Mouse (Mus musculus): ENCODE measurements around the gene Tespa1. TPM values are rescaled to one million over a fixed set of nuclear protein-coding genes. Genes with fewer than 3 reads are reported as not detected.

Tespa1 gene
- polyA plus RNA-seq, 1 experiment from 2014 or later = not detected

DNA sequence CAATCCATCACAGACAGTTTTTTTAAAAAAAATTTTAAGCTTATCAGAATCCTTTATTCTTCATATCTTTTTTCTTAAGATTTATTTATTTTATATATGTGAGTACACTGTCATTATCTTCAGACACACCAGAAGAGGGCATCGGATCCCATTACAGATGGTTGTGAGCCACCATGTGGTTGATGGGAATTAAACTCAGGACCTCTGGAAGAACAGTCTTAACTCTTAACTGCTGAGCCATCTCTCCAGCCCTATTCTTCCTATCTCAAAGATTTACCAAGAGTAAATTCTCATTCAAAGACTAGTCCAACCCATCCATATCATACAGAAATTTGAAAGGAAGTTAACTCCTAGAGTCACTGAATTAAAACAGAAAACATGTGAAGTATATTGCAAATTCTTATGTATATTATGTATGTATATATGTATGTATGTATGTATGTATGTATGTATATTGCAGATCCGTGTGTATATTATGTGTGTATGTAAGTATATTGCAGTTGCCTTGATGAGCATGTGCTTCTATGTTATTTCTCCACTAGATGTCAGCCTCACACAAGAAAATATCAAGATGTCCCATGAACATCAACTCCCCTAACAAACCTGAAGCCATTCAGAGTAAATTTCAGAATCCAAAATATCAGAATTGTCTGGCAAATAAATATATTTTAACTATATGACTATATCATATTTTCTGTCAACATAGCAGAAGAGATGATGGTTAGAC lies 40.9 kb downstream of the Tespa1 start:
- Histone ChIP-seq H3K9me3 (ENCODE audit: control insufficient read depth, low read length) (no peaks in the 10 kb centered on the region), H3K36me3 (ENCODE audit: control insufficient read depth, insufficient read depth, low read length) (no peaks in the 10 kb centered on the region), H3K4me1 (ENCODE audit: control insufficient read depth in 2 of 2, insufficient read depth in 2 of 2, low read length in 2 of 2) (no peaks in the 10 kb centered on the region), H3K4me2 (ENCODE audit: low read length) (no peak overlapping the region), H3K27me3 (ENCODE audit: control insufficient read depth, insufficient read depth, low read length) (no peaks in the 10 kb centered on the region), H3K27ac (replicated peaks in 1 of 2; ENCODE audit: control insufficient read depth in 1 of 2, insufficient read depth in 1 of 2, low read depth in 2 of 2, low read length in 2 of 2) (no peak overlapping the region), H3K4me3 (ENCODE audit: control insufficient read depth in 1 of 2, insufficient read depth in 1 of 2, low read depth in 1 of 2, low read length in 2 of 2) (no peak overlapping the region), H3K9ac (ENCODE audit: low read length) (no peak overlapping the region)
- WGBS = 51% methylated on average over 2 of the region's 2 CpGs
- no peak for ATAC-seq (ENCODE audit: insufficient number of reproducible peaks, insufficient read depth, low FRiP score, low read depth)

DNA sequence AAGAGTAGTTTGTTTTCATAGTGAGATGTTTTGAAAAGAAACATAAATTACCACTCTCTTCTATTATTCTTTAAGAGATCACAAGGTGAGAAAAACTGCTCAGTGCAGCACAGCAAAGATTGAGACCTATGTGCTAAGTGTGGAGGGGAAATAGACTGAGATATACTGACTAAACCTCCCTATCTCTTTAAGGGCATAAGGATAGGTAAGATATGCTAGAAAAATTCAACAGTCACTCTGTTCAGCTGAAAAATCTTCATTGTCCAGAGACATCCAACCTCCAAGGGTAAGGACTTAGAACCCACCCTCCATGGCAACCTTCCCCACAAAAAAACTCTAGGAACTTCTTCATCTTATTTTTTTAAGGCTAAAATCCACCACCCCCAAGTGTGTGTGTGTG lies 42.1 kb downstream of the Tespa1 start:
- no peaks in the 10 kb centered on the region for H3K36me3 ChIP-seq (ENCODE audit: control insufficient read depth, insufficient read depth, low read length)
- no peaks in the 10 kb centered on the region for H3K4me1 ChIP-seq (ENCODE audit: control insufficient read depth in 2 of 2, insufficient read depth in 2 of 2, low read length in 2 of 2)
- no peaks in the 10 kb centered on the region for H3K9me3 ChIP-seq (ENCODE audit: control insufficient read depth, low read length)
- H3K27ac ChIP-seq (replicated peaks in 1 of 2; ENCODE audit: control insufficient read depth in 1 of 2, insufficient read depth in 1 of 2, low read depth in 2 of 2, low read length in 2 of 2) = no peak overlapping the region
- no peak overlapping the region for H3K9ac ChIP-seq (ENCODE audit: low read length)
- no peaks in the 10 kb centered on the region for H3K27me3 ChIP-seq (ENCODE audit: control insufficient read depth, insufficient read depth, low read length)
- no peak overlapping the region for H3K4me2 ChIP-seq (ENCODE audit: low read length)
- ATAC-seq (ENCODE audit: insufficient number of reproducible peaks, insufficient read depth, low FRiP score, low read depth) = no peak
- no peak overlapping the region for H3K4me3 ChIP-seq (ENCODE audit: control insufficient read depth in 1 of 2, insufficient read depth in 1 of 2, low read depth in 1 of 2, low read length in 2 of 2)

DNA sequence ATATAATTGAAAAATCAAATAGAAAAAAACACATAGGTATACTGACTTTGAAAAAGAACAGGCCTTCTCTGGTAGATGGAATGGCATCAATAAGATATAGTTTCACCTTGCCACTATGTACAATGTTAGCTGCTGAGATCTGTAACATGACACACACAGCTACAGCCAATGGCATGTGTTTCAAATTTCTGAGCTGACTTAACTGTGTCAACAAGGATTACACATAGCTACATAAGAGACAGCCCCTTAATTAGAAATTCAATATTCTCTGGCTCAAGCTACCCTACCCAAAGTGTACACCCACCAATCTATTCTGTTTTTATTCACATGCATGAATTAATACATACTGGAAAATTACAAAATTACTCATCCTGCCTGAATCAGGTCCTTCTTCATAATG lies 45.7 kb downstream of the Tespa1 start:
- H3K4me3 ChIP-seq (ENCODE audit: control insufficient read depth in 1 of 2, insufficient read depth in 1 of 2, low read depth in 1 of 2, low read length in 2 of 2) = no peak overlapping the region
- no peaks in the 10 kb centered on the region for H3K4me1 ChIP-seq (ENCODE audit: control insufficient read depth in 2 of 2, insufficient read depth in 2 of 2, low read length in 2 of 2)
- no peaks in the 10 kb centered on the region for H3K36me3 ChIP-seq (ENCODE audit: control insufficient read depth, insufficient read depth, low read length)
- no peak for ATAC-seq (ENCODE audit: insufficient number of reproducible peaks, insufficient read depth, low FRiP score, low read depth)
- no peaks in the 10 kb centered on the region for H3K9me3 ChIP-seq (ENCODE audit: control insufficient read depth, low read length)
- H3K4me2 ChIP-seq (ENCODE audit: low read length) = no peak overlapping the region
- no peak overlapping the region for H3K9ac ChIP-seq (ENCODE audit: low read length)
- H3K27ac ChIP-seq (replicated peaks in 1 of 2; ENCODE audit: control insufficient read depth in 1 of 2, insufficient read depth in 1 of 2, low read depth in 2 of 2, low read length in 2 of 2) = no peak overlapping the region
- no peaks in the 10 kb centered on the region for H3K27me3 ChIP-seq (ENCODE audit: control insufficient read depth, insufficient read depth, low read length)

DNA sequence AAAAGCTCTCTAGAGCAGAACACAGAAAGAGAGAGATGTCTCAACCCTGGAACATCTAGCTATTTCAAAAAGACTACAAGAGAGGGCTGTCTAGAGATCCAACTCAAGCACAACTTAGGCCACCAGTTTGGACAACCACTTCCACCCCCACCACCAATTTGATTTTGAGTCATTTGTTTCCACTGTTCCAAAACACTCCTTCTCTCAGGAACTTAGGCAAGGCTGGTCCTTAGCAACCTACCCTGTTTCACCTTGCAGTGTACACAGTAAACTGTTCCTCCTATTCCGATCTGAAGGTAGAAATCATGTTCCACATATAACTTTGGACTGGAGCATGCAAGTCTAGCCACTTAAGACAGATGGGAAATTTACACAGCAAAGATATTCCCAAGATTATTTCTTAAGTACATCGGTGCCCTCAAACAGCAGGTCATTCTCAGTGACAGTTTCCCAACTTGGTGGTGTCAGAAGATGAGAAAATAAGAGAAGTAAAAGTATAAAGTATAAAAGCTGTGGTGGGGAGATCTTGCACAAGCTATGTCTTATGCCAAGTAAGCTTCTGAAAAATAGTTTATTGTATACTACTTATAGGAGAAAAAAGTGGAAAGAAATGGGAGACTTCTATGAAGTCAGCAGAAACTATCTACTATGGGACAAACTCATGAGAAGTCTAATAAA lies 47.5 kb downstream of the Tespa1 start:
- Histone ChIP-seq H3K4me1 (ENCODE audit: control insufficient read depth in 2 of 2, insufficient read depth in 2 of 2, low read length in 2 of 2) (no peaks in the 10 kb centered on the region), H3K36me3 (ENCODE audit: control insufficient read depth, insufficient read depth, low read length) (no peaks in the 10 kb centered on the region), H3K9ac (ENCODE audit: low read length) (no peak overlapping the region), H3K27me3 (ENCODE audit: control insufficient read depth, insufficient read depth, low read length) (no peaks in the 10 kb centered on the region), H3K4me3 (ENCODE audit: control insufficient read depth in 1 of 2, insufficient read depth in 1 of 2, low read depth in 1 of 2, low read length in 2 of 2) (no peak overlapping the region), H3K9me3 (ENCODE audit: control insufficient read depth, low read length) (no peaks in the 10 kb centered on the region), H3K4me2 (ENCODE audit: low read length) (no peak overlapping the region), H3K27ac (replicated peaks in 1 of 2; ENCODE audit: control insufficient read depth in 1 of 2, insufficient read depth in 1 of 2, low read depth in 2 of 2, low read length in 2 of 2) (no peak overlapping the region)
- WGBS = 74% methylated on average over 2 of the region's 2 CpGs
- ATAC-seq (ENCODE audit: insufficient number of reproducible peaks, insufficient read depth, low FRiP score, low read depth) = no peak

DNA sequence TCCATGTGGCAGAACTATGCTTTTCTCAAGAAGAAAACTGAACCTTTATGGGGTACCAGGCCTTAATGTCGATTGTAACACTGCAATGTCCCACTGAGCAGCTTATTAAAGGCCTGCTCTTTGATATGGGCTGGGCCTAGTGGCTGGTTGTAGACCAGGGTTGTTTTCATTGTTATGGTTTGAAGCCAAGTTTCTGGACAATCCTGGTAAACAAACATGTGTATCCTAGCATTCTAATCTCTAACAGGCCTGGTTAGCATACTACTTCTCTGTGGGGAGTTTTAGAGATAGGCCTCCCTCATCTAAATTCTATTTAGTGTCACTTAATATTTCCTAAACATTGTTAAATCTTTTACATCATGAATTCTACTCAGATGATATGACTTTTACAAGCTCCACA lies 49.0 kb downstream of the Tespa1 start:
- no peaks in the 10 kb centered on the region for H3K27me3 ChIP-seq (ENCODE audit: control insufficient read depth, insufficient read depth, low read length)
- H3K9ac ChIP-seq (ENCODE audit: low read length) = no peak overlapping the region
- 36% methylated on average over 1 of the region's 1 CpGs for WGBS
- H3K27ac ChIP-seq (replicated peaks in 1 of 2; ENCODE audit: control insufficient read depth in 1 of 2, insufficient read depth in 1 of 2, low read depth in 2 of 2, low read length in 2 of 2) = no peak overlapping the region
- H3K4me3 ChIP-seq (ENCODE audit: control insufficient read depth in 1 of 2, insufficient read depth in 1 of 2, low read depth in 1 of 2, low read length in 2 of 2) = no peak overlapping the region
- no peak for ATAC-seq (ENCODE audit: insufficient number of reproducible peaks, insufficient read depth, low FRiP score, low read depth)
- no peaks in the 10 kb centered on the region for H3K36me3 ChIP-seq (ENCODE audit: control insufficient read depth, insufficient read depth, low read length)
- no peaks in the 10 kb centered on the region for H3K9me3 ChIP-seq (ENCODE audit: control insufficient read depth, low read length)
- H3K4me1 ChIP-seq (ENCODE audit: control insufficient read depth in 2 of 2, insufficient read depth in 2 of 2, low read length in 2 of 2) = no peaks in the 10 kb centered on the region
- no peak overlapping the region for H3K4me2 ChIP-seq (ENCODE audit: low read length)

DNA sequence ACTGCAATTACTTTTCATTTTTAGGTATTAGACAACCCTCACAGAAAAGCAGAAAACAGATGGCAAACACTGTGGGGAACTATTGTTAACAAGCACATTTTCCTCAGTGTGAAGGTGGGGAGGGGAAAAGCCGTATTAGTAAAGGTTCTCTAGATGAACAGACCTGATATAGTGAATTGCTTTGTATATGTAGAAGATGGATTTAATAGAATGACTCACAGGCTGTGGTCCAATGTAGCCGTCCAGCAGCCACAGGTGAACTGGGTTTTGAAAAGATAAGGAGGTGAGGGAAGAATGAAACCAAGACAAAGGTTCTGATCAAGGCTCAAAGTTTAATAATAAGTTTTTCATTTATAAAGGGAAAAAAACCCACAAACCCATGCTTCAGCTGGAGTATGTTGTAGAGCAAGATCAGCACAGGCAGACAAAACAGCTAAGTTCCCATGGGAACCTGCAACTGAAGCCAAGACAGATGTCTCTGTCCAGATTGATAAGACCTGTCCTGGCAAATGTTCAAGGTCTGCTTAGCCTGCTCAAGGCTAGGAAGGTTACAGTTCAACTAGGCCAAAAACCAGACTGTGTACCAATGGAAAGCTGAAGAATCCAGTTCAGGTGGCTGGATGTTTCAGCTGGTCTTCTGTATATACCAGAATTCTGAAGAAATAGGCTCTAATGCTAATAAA lies 50.0 kb downstream of the Tespa1 start:
- H3K27ac ChIP-seq (replicated peaks in 1 of 2; ENCODE audit: control insufficient read depth in 1 of 2, insufficient read depth in 1 of 2, low read depth in 2 of 2, low read length in 2 of 2) = no peak overlapping the region
- no peak overlapping the region for H3K4me3 ChIP-seq (ENCODE audit: control insufficient read depth in 1 of 2, insufficient read depth in 1 of 2, low read depth in 1 of 2, low read length in 2 of 2)
- H3K36me3 ChIP-seq (ENCODE audit: control insufficient read depth, insufficient read depth, low read length) = no peaks in the 10 kb centered on the region
- H3K9ac ChIP-seq (ENCODE audit: low read length) = no peak overlapping the region
- no peaks in the 10 kb centered on the region for H3K4me1 ChIP-seq (ENCODE audit: control insufficient read depth in 2 of 2, insufficient read depth in 2 of 2, low read length in 2 of 2)
- no peak for ATAC-seq (ENCODE audit: insufficient number of reproducible peaks, insufficient read depth, low FRiP score, low read depth)
- no peaks in the 10 kb centered on the region for H3K9me3 ChIP-seq (ENCODE audit: control insufficient read depth, low read length)
- no peaks in the 10 kb centered on the region for H3K27me3 ChIP-seq (ENCODE audit: control insufficient read depth, insufficient read depth, low read length)
- H3K4me2 ChIP-seq (ENCODE audit: low read length) = no peak overlapping the region
- 63% methylated on average over 2 of the region's 2 CpGs for WGBS

DNA sequence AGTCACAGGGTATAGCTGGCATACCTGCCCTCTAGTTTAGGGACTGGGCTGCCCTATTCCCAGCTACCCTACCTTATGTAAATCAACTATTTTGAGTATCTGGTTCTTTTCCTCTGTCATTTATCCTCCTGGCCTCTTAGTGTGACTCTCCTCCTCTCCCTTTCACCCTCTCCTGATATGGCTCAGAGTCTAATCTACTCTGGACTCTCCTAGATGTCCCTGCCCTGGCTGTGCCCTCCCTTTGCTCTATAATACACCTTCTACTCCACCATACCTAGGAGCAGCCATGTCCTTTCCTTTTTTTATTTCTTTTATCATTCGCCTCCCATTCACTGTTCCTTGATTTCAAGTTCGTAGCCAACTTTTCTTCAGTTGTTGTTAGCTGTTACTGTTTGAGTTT lies 52.5 kb downstream of the Tespa1 start:
- ATAC-seq (ENCODE audit: insufficient number of reproducible peaks, insufficient read depth, low FRiP score, low read depth) = no peak
- WGBS = 82% methylated on average over 2 of the region's 2 CpGs
- H3K4me3 ChIP-seq (ENCODE audit: control insufficient read depth in 1 of 2, insufficient read depth in 1 of 2, low read depth in 1 of 2, low read length in 2 of 2) = no peak overlapping the region
- no peaks in the 10 kb centered on the region for H3K27me3 ChIP-seq (ENCODE audit: control insufficient read depth, insufficient read depth, low read length)
- H3K36me3 ChIP-seq (ENCODE audit: control insufficient read depth, insufficient read depth, low read length) = no peaks in the 10 kb centered on the region
- no peak overlapping the region for H3K9ac ChIP-seq (ENCODE audit: low read length)
- no peaks in the 10 kb centered on the region for H3K9me3 ChIP-seq (ENCODE audit: control insufficient read depth, low read length)
- no peaks in the 10 kb centered on the region for H3K4me1 ChIP-seq (ENCODE audit: control insufficient read depth in 2 of 2, insufficient read depth in 2 of 2, low read length in 2 of 2)
- H3K27ac ChIP-seq (replicated peaks in 1 of 2; ENCODE audit: control insufficient read depth in 1 of 2, insufficient read depth in 1 of 2, low read depth in 2 of 2, low read length in 2 of 2) = no peak overlapping the region
- no peak overlapping the region for H3K4me2 ChIP-seq (ENCODE audit: low read length)
